Mouse (Mus musculus): ENCODE data around the gene Caml.

DNA sequence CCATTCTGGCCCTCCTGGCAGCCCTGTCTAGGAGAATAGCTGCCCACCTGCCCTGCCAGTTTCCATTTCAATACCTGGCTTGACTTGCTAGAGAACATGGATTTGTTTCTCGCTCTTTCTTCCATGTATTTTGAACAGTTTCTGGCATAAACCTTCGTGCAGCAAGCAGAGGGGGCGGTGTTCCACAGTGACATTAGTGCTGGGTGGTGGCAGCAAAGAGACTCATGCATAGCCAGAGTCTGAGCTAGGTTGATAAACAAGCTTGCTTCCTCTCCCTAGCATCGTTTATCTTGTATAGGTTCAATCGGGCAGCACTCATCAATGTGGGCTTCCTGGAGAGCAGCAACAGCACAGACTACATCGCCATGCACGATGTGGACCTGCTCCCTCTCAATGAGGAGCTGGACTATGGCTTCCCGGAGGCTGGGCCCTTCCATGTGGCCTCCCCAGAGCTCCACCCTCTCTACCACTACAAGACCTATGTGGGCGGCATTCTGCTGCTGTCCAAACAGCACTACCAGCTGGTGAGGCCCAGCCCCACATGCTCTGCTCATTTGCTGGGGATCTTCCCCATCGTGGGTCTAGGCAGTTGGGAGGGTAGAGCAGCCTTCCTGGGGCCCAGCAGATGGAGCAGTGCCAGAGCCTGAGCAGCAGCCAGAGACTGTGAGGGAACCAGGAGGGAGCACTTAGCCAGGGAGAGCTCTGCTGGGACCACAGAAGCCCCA, 15.7 kb upstream of the Caml start:
- TF ChIP-seq POLR2A (IDR thresholded peaks at IDR 0.05; ENCODE audit: low read depth, low read length): no peak
- no peak for TF ChIP-seq MEF2A (IDR thresholded peaks at IDR 0.05; ENCODE audit: borderline replicate concordance, low read depth, low read length)
- no peak for TF ChIP-seq CTCF (conservative IDR thresholded peaks at IDR 0.05 in 1 of 2, IDR thresholded peaks at IDR 0.05 in 1 of 2; ENCODE audit: low read depth in 2 of 2, low read length in 2 of 2)
